Mouse (Mus musculus): ENCODE data around the gene Fbxw11. TPM values are rescaled to one million over a fixed set of nuclear protein-coding genes. Genes with fewer than 3 reads are reported as not detected.
"Not testable (repeated sequence)": the region's sequence is repeated elsewhere in the genome, so short reads cannot be mapped to it uniquely, and the experiment has no call there.

Gene Fbxw11
- total RNA-seq, 4 experiments from 2014 or later = 44.2 to 51.4 (median 46.2) TPM

GRCm38 (mm10) chr11:32676777-32677176, 34.3 kb downstream of the Fbxw11 start:
- no peak for DNase-seq (ENCODE audit: low spot score)

DNA sequence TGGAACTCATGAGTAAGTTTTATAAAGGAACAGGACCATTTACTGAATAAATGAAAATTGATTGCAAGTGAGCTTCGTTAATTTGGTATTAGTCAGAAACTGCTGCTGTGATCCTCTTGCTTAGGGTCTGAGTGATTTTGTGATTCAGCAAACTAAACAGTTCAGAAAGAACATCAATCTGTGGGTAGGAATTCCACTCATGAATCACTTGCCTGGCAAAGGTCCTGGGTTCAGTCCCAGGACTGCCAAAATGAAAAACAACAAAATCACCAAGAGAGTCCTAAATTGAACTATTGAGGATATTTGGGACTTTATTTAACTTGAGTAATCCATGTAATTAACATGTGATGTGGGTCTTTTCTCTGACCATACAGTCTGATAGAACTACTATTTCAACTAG, 35.3 kb downstream of the Fbxw11 start:
- DNase-seq (ENCODE audit: low spot score) = no peak

- not testable (repeated sequence) for DNase-seq (ENCODE audit: low spot score)
Observed at GRCm38 (mm10) chr11:32679091-32679490, 36.6 kb downstream of the Fbxw11 start.

- DNase-seq (ENCODE audit: low spot score) = no peak
Observed at GRCm38 (mm10) chr11:32680014-32680413, 37.5 kb downstream of the Fbxw11 start.

- no peak for DNase-seq (ENCODE audit: low spot score)
Observed at GRCm38 (mm10) chr11:32681192-32681795, 38.8 kb downstream of the Fbxw11 start.

GRCm38 (mm10) chr11:32682335-32683102, 40.0 kb downstream of the Fbxw11 start:
- DNase-seq (ENCODE audit: low spot score) = no peak

- DNase-seq (ENCODE audit: low spot score) = no peak
Observed at GRCm38 (mm10) chr11:32684690-32685254, 42.2 kb downstream of the Fbxw11 start.

- peak; percentile 45 for DNase-seq (ENCODE audit: low spot score)
Observed at GRCm38 (mm10) chr11:32688245-32688855, 45.8 kb downstream of the Fbxw11 start.

- no peak for DNase-seq (ENCODE audit: low spot score)
Observed at GRCm38 (mm10) chr11:32689510-32689909, 47.0 kb downstream of the Fbxw11 start.

DNA sequence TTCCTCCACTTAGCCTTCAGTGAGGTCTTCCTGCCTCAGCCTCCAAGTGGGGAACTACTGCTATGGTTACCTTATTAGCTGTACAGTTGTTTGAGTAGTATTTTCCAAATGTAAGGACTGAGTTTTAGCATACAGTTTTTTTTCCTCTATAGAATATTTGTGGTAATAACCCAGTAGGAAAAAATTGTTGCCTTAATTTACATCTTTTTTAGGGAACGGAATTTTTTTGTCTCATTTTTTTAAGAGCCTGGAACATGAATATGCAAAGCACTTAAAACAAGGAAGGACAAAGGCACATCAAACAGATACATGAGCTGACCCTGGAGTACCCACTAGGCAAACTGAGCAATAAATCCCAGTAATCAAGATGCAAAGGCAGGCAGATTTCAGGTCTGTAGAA, 50.3 kb downstream of the Fbxw11 start:
- DNase-seq (ENCODE audit: low spot score) = no peak

- DNase-seq (ENCODE audit: low spot score) = peak; percentile 27
Observed at GRCm38 (mm10) chr11:32693431-32694141, 51.1 kb downstream of the Fbxw11 start.

DNA sequence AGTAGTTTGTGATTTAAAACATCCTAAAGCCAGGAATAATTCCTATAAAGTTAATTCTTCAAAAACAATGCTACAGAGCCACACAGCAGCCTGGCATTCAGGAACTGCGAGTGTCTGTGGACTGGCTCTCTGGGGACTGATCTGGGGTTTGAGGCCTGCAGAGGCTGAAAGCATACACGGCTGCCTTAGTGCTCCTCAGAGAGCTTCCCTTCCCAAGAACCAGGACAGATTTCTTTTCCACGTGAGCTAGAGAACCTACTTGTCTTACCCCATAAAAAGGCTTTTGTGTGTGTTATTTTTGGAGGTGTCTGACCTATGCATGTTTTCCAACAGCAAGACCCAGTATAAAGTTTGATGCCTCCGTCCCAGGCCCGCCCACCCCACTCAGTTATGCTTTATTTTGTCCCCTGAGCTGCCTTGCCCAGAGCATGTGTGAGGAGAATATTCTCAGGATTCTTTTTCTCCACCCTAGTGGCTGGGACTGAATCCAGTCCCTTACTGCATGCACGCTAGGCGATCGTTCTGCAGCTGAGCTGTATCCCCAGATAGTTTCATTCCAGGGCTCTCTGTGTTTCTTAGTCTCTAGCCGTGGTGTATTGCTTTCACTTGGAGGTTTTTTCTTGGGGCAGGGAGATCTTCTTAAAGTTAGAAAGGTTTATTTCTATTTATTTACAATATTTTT, 51.9 kb downstream of the Fbxw11 start:
- not testable (repeated sequence) for DNase-seq (ENCODE audit: low spot score)

DNA sequence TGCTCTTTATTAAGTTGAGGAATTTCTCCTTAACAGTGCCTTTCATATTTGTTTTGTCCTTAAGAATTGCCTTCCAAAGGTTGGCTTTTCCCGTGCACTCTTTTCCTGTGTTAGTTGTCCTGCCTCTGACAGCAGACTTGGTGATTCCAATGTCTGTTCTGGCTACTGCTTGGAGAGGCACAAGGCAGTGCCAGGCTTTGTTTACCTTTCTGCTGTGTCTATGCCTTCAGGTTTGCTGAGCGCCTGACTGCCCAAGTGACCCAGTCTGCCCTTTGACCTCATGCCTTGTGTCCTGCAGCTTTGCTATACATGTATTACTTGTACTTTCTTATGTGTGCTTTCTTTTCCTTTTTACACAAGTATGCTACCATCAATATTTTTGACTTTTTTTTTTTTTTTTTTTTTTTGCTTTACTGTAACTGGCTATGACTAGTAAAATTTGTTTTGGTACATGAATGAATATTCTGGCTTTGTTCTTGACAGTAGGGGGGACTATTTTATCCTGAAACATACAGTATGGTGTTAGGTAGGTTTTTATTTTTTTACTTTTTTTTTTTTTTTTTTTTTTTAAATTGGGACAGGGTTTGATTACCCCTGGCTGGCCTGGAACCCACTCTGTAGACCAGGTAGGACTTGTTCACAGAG, 54.0 kb downstream of the Fbxw11 start:
- no peak for DNase-seq (ENCODE audit: low spot score)

- no peak for DNase-seq (ENCODE audit: low spot score)
Observed at GRCm38 (mm10) chr11:32697695-32698094, 55.2 kb downstream of the Fbxw11 start.

DNA sequence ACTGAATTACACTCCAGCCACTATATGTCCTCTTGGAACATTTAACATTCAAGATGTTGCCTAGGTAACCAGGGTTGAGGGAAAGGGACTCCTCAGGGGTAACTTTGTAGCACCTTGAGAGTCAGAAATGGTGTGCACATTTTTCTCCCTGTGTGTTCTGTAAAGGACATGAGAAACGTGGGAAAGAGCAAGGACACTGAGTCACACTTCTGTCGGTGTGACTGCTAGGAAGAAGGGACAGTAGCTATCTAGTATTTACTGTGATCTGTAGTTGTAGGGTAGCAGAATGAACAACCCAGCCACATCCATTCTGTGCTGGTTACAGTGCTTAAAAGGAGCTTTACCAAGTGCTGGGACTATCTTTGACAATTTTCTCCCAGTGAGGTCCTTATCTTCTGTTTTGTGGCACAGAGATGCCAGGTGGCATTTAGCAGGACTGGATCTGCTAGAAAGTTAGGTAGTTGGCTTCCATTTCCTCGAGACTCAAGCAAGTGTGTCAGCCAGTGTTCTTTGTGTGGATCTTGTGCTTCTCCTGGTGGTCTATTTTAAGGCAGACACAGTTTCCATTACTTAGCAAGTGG, 57.5 kb downstream of the Fbxw11 start:
- no peak for DNase-seq (ENCODE audit: low spot score)

GRCm38 (mm10) chr11:32701566-32701965, 59.0 kb downstream of the Fbxw11 start:
- DNase-seq (ENCODE audit: low spot score) = no peak

- no peak for DNase-seq (ENCODE audit: low spot score)
Observed at GRCm38 (mm10) chr11:32704241-32704890, 61.8 kb downstream of the Fbxw11 start.

DNA sequence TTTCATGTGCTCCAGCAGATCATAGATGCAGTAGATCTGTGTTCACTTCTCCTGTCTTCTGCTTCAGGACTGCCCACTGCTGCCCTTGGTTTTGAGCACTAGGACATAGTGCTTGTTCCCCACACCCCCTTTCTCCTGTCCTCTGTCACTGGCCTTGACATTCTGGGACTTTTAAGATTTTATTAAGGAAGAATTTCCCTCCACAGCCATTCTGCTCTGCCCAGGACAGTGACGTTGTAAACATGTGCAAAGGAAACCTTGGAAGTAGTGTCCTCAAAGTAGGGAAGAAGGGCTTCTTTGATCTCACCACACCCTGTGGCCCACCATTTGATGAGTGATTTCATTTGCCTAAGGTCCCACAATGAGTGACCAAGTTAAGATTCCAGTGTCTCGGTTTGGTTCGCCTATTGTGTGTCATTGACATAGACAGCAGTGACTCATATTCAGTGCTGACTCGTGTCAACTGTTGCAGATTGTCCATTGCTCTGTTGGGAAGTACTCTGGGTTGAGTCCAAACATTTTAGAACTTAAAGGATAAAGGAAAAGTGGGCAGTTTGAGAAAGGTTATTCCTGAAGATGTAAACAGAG, 64.0 kb downstream of the Fbxw11 start:
- DNase-seq (ENCODE audit: low spot score) = no peak

GRCm38 (mm10) chr11:32707481-32707880, 65.0 kb downstream of the Fbxw11 start:
- DNase-seq (ENCODE audit: low spot score) = no peak

All from heart, adult 8-10 months (tissue).